Mouse (Mus musculus) embryonic fibroblast, embryonic 13.5 days (primary cell): ENCODE results near the gene Wfikkn2.

ENCODE experiments used
- CTCF ChIP-seq: IDR thresholded peaks from 2 replicates; pipeline ENCODE4 v1.5.1; 2011; ENCODE audit warnings: mild to moderate bottlenecking, control low read depth, low read length, moderate library complexity, borderline replicate concordance; ENCODE audit not compliant: insufficient read depth
- POLR2A ChIP-seq: IDR thresholded peaks from 2 replicates; pipeline ENCODE4 v1.6.1; 2011; ENCODE audit warnings: low read depth, mild to moderate bottlenecking, control low read depth, low read length, moderate library complexity

GRCm38 (mm10) chr11:94282291-94282690, 36.5 kb upstream of the Wfikkn2 start:
- TF ChIP-seq POLR2A (no peak), CTCF (no peak)
